10 mouse cellular contexts compared by ENCODE assay signal in genomic region chr1:173418936-173419621, GRCm38 (mm10). TPM values are rescaled to one million over a fixed set of nuclear protein-coding genes. Genes with fewer than 3 reads are reported as not detected.
A peak's percentile ranks its signal among the peaks of the same experiment; 100 is the strongest.
DNase-seq lines count a peak whose midpoint lies in the region; ATAC-seq and TF ChIP-seq lines count a peak whose summit lies in the region.
"Had no signal": no experiment of that assay in that cellular context is flagged by ENCODE, and none has a peak within 500 bp of the region (broad histone marks: within the 10 kb centered on the region; RNA-seq: fewer than 3 reads in every experiment).

No protein-coding gene starts in this region.

- no peak for DNase-seq in kidney, postnatal 36 days
- no peak for DNase-seq in gastrocnemius, adult 18-20 months (ENCODE audit: low spot score)
- no peak for DNase-seq in hindbrain, embryonic 10.5 days (ENCODE audit: low spot score)
- no peak for DNase-seq in adrenal gland, postnatal 25 days
- DNase-seq: layer of hippocampus, postnatal 36 days had no signal

- H3K4me2 ChIP-seq in kidney, embryonic 16.5 days (replicated peaks; ENCODE audit: low read depth, low read length): no peak overlapping the region
- H3K4me2 ChIP-seq in intestine, embryonic 16.5 days (ENCODE audit: low read depth, low read length): no peak overlapping the region

- H3K9me3 ChIP-seq in kidney, embryonic 16.5 days (ENCODE audit: low read length): no peaks in the 10 kb centered on the region
- peaks cover 6% of the 10 kb centered on the region; the same call in 1 of the 2 replicates for H3K9me3 ChIP-seq in ES-Bruce4 (replicated peaks; ENCODE audit: control insufficient read depth, insufficient read depth, low read length, poor library complexity, severe bottlenecking)
- H3K9me3 ChIP-seq in intestine, embryonic 16.5 days (ENCODE audit: control insufficient read depth, low read length): no peaks in the 10 kb centered on the region
- no peaks in the 10 kb centered on the region for H3K9me3 ChIP-seq in hindbrain, embryonic 10.5 days
- H3K9me3 ChIP-seq: heart, embryonic 10.5 days had no signal

- no peaks in the 10 kb centered on the region for H3K36me3 ChIP-seq in kidney, embryonic 16.5 days (ENCODE audit: insufficient read depth, low read length)
- H3K36me3 ChIP-seq in ES-Bruce4 (ENCODE audit: control insufficient read depth, insufficient read depth, low read length, poor library complexity, severe bottlenecking): no peaks in the 10 kb centered on the region
- no peaks in the 10 kb centered on the region for H3K36me3 ChIP-seq in intestine, embryonic 16.5 days (ENCODE audit: control insufficient read depth, insufficient read depth, low read length)
- peaks cover 3% of the 10 kb centered on the region; the same call in 1 of the 2 replicates for H3K36me3 ChIP-seq in hindbrain, embryonic 10.5 days
- H3K36me3 ChIP-seq: heart, embryonic 10.5 days had no signal

- WGBS in kidney, embryonic 16.5 days: 85% methylated on average over 1 of the region's 1 CpGs
- 85% methylated on average over 1 of the region's 1 CpGs for WGBS in intestine, embryonic 16.5 days
- 79% methylated on average over 1 of the region's 1 CpGs for WGBS in hindbrain, embryonic 10.5 days

- no peak for TF ChIP-seq POLR2A in ES-Bruce4 (IDR thresholded peaks at IDR 0.05; ENCODE audit: insufficient read depth, low read length)

- H3K4me3 ChIP-seq in kidney, embryonic 16.5 days (ENCODE audit: low read length): no peak overlapping the region
- H3K4me3 ChIP-seq in ES-Bruce4 (ENCODE audit: low read depth, low read length): no peak overlapping the region
- no peak overlapping the region for H3K4me3 ChIP-seq in intestine, embryonic 16.5 days (ENCODE audit: low read length)
- no peak overlapping the region for H3K4me3 ChIP-seq in hindbrain, embryonic 10.5 days
- H3K4me3 ChIP-seq: heart, embryonic 10.5 days had no signal

- no peaks in the 10 kb centered on the region for H3K4me1 ChIP-seq in kidney, embryonic 16.5 days (ENCODE audit: insufficient read depth, low read length)
- H3K4me1 ChIP-seq in ES-Bruce4 (ENCODE audit: control insufficient read depth, insufficient read depth, low read length): no peaks in the 10 kb centered on the region
- H3K4me1 ChIP-seq in intestine, embryonic 16.5 days (ENCODE audit: control insufficient read depth, insufficient read depth, low read length): no peaks in the 10 kb centered on the region; the same call in 1 of the 2 replicates
- 0 out of 2 replicates have a peak, but pooled peaks cover 3% of the 10 kb centered on the region for H3K4me1 ChIP-seq in hindbrain, embryonic 10.5 days (replicated peaks)
- H3K4me1 ChIP-seq: heart, embryonic 10.5 days had no signal

- H3K27ac ChIP-seq in kidney, embryonic 16.5 days (ENCODE audit: low read length): peak overlapping the region; percentile 20; the same call in 1 of the 2 replicates
- H3K27ac ChIP-seq in ES-Bruce4 (ENCODE audit: insufficient read depth, low read length): peak overlapping the region; percentile 83
- H3K27ac ChIP-seq in intestine, embryonic 16.5 days (ENCODE audit: low read length): peak overlapping the region; percentile 51
- H3K27ac ChIP-seq in hindbrain, embryonic 10.5 days: no peak overlapping the region
- H3K27ac ChIP-seq: heart, embryonic 10.5 days had no signal

- no peak overlapping the region for H3K9ac ChIP-seq in kidney, embryonic 16.5 days (replicated peaks; ENCODE audit: low read length)
- peak overlapping the region; percentile 40; the same call in 1 of the 2 replicates for H3K9ac ChIP-seq in ES-Bruce4 (ENCODE audit: low read depth, poor library complexity, severe bottlenecking)
- no peak overlapping the region for H3K9ac ChIP-seq in intestine, embryonic 16.5 days (ENCODE audit: low read depth, low read length)

- ATAC-seq in kidney, embryonic 16.5 days (ENCODE audit: low FRiP score, low TSS enrichment): peak; percentile 65; the same call in 1 of the 2 replicates
- peak; percentile 98 for ATAC-seq in intestine, embryonic 16.5 days
- ATAC-seq in megakaryocyte progenitor cell, adult 5-6 weeks (replicated peaks; ENCODE audit: poor library complexity): peak; percentile 83

- H3K27me3 ChIP-seq in kidney, embryonic 16.5 days (ENCODE audit: insufficient read depth, low read length): no peaks in the 10 kb centered on the region
- H3K27me3 ChIP-seq in ES-Bruce4 (ENCODE audit: control insufficient read depth, insufficient read depth, low read length, poor library complexity, severe bottlenecking): no peaks in the 10 kb centered on the region
- no peaks in the 10 kb centered on the region for H3K27me3 ChIP-seq in intestine, embryonic 16.5 days (replicated peaks; ENCODE audit: control insufficient read depth, insufficient read depth, low read length)
- no peaks in the 10 kb centered on the region for H3K27me3 ChIP-seq in hindbrain, embryonic 10.5 days (ENCODE audit: insufficient read depth, poor library complexity, severe bottlenecking)

- TF ChIP-seq EP300 in ES-Bruce4 (IDR thresholded peaks at IDR 0.05; ENCODE audit: insufficient read depth, low read depth, low read length): no peak

- TF ChIP-seq CTCF in ES-Bruce4 (IDR thresholded peaks at IDR 0.05; ENCODE audit: low read depth, low read length): no peak

RNA-seq across cellular contexts. Expression of gene Cadm3, which starts 51.6 kb away (rescaled TPM):
- 1.1 and 1.4 TPM in 2 replicates for polyA plus RNA-seq in kidney, embryonic 16.5 days (2015; fragmentation: Nextera tagmentation; extraction: Ambion mirVana)
- polyA plus RNA-seq in ES-Bruce4 (2011; ENCODE audit: insufficient read depth, insufficient read length, low read depth, missing spikeins): 0.44 and 0.70 TPM in 2 replicates
- 1.8 and 2.0 TPM in 2 replicates for polyA plus RNA-seq in intestine, embryonic 16.5 days (2015; fragmentation: Nextera tagmentation; extraction: Ambion mirVana)
- 0.22 TPM in 1 of 2 replicates, not detected in the other for total RNA-seq in megakaryocyte progenitor cell, adult 5-6 weeks (2015)
- total RNA-seq in megakaryocyte progenitor cell, adult 5-6 weeks (2017): 0.14 TPM in 1 of 2 replicates, not detected in the other
- 1 to 10 TPM; 7.4 to 7.7 TPM for total RNA-seq in gastrocnemius, adult 18-20 months (2021)
- polyA plus RNA-seq in hindbrain, embryonic 10.5 days (2016; fragmentation: Nextera tagmentation; extraction: Ambion mirVana): 3.9 and 17.7 TPM in 2 replicates
- total RNA-seq in adrenal gland, postnatal 25 days (2021): 2.7 and 3.5 TPM in 2 replicates
